Mouse (Mus musculus): ENCODE results near the gene Sclt1. TPM values are rescaled to one million over a fixed set of nuclear protein-coding genes. Genes with fewer than 3 reads are reported as not detected.
A peak's percentile ranks its signal among the peaks of the same experiment; 100 is the strongest.

Sclt1 gene
- polyA plus RNA-seq, 1 experiment from 2014 or later, result 10.6 TPM

- Histone ChIP-seq H3K9ac (ENCODE audit: low read depth, low read length) (no peak overlapping the region), H3K27me3 (replicated peaks; ENCODE audit: control insufficient read depth, insufficient read depth, low read length) (no peaks in the 10 kb centered on the region), H3K27ac (ENCODE audit: low read length) (no peak overlapping the region), H3K9me3 (ENCODE audit: control insufficient read depth, low read length) (no peaks in the 10 kb centered on the region), H3K4me3 (ENCODE audit: low read length) (no peak overlapping the region), H3K4me2 (ENCODE audit: low read depth, low read length) (no peak overlapping the region), H3K36me3 (ENCODE audit: control insufficient read depth, insufficient read depth, low read length) (peaks cover 2% of the 10 kb centered on the region; the same call in 1 of the 2 replicates), H3K4me1 (ENCODE audit: control insufficient read depth, insufficient read depth, low read length) (peaks cover 36% of the 10 kb centered on the region)
- 90% methylated on average over 14 of the region's 14 CpGs for WGBS
- ATAC-seq, result no peak
Measured at GRCm38 (mm10) chr3:41591651-41592170, 150.6 kb downstream of the Sclt1 start.

GRCm38 (mm10) chr3:41590695-41591559 is 151.4 kb downstream of the Sclt1 start:
- peaks cover 39% of the 10 kb centered on the region for H3K4me1 ChIP-seq (ENCODE audit: control insufficient read depth, insufficient read depth, low read length)
- ATAC-seq, result peak; percentile 52
- no peak overlapping the region for H3K9ac ChIP-seq (ENCODE audit: low read depth, low read length)
- 76% methylated on average over 20 of the region's 20 CpGs for whole genome bisulfite sequencing
- H3K9me3 ChIP-seq (ENCODE audit: control insufficient read depth, low read length), result no peaks in the 10 kb centered on the region
- H3K27me3 ChIP-seq (replicated peaks; ENCODE audit: control insufficient read depth, insufficient read depth, low read length), result no peaks in the 10 kb centered on the region
- peaks cover 2% of the 10 kb centered on the region; the same call in 1 of the 2 replicates for H3K36me3 ChIP-seq (ENCODE audit: control insufficient read depth, insufficient read depth, low read length)
- H3K27ac ChIP-seq (ENCODE audit: low read length), result peak overlapping the region; percentile 45; the same call in 1 of the 2 replicates
- H3K4me3 ChIP-seq (ENCODE audit: low read length), result no peak overlapping the region
- H3K4me2 ChIP-seq (ENCODE audit: low read depth, low read length), result no peak overlapping the region

- Histone ChIP-seq H3K9ac (ENCODE audit: low read depth, low read length) (no peak overlapping the region), H3K4me2 (ENCODE audit: low read depth, low read length) (no peak overlapping the region), H3K9me3 (ENCODE audit: control insufficient read depth, low read length) (no peaks in the 10 kb centered on the region), H3K36me3 (ENCODE audit: control insufficient read depth, insufficient read depth, low read length) (peaks cover 2% of the 10 kb centered on the region; the same call in 1 of the 2 replicates), H3K27ac (ENCODE audit: low read length) (peak overlapping the region; percentile 45; the same call in 1 of the 2 replicates), H3K4me3 (ENCODE audit: low read length) (no peak overlapping the region), H3K4me1 (ENCODE audit: control insufficient read depth, insufficient read depth, low read length) (peaks cover 39% of the 10 kb centered on the region), H3K27me3 (replicated peaks; ENCODE audit: control insufficient read depth, insufficient read depth, low read length) (no peaks in the 10 kb centered on the region)
- WGBS, result 74% methylated on average over 4 of the region's 4 CpGs
- no peak for ATAC-seq
Measured at GRCm38 (mm10) chr3:41589988-41590387, 152.3 kb downstream of the Sclt1 start.

GRCm38 (mm10) chr3:41589246-41589914 is 152.9 kb downstream of the Sclt1 start:
- Histone ChIP-seq H3K27me3 (replicated peaks; ENCODE audit: control insufficient read depth, insufficient read depth, low read length) (no peaks in the 10 kb centered on the region), H3K27ac (ENCODE audit: low read length) (0 out of 2 replicates have a peak overlapping the region, but pooled peaks have one; percentile 45), H3K4me1 (ENCODE audit: control insufficient read depth, insufficient read depth, low read length) (peaks cover 36% of the 10 kb centered on the region), H3K9me3 (ENCODE audit: control insufficient read depth, low read length) (no peaks in the 10 kb centered on the region), H3K9ac (ENCODE audit: low read depth, low read length) (peak overlapping the region; percentile 21), H3K36me3 (ENCODE audit: control insufficient read depth, insufficient read depth, low read length) (peaks cover 2% of the 10 kb centered on the region; the same call in 1 of the 2 replicates), H3K4me2 (ENCODE audit: low read depth, low read length) (no peak overlapping the region), H3K4me3 (ENCODE audit: low read length) (no peak overlapping the region)
- 77% methylated on average over 19 of the region's 19 CpGs for WGBS
- no peak for ATAC-seq

- peak overlapping the region; percentile 20 for H3K4me2 ChIP-seq (ENCODE audit: low read depth, low read length)
- ATAC-seq, result peak; percentile 46
Measured at GRCm38 (mm10) chr3:41588495-41588894, 153.8 kb downstream of the Sclt1 start.

GRCm38 (mm10) chr3:41587588-41587987 is 154.7 kb downstream of the Sclt1 start:
- ATAC-seq, result peak; percentile 51
- H3K36me3 ChIP-seq (ENCODE audit: control insufficient read depth, insufficient read depth, low read length), result 0 out of 2 replicates have a peak, but pooled peaks cover 2% of the 10 kb centered on the region
- H3K27me3 ChIP-seq (replicated peaks; ENCODE audit: control insufficient read depth, insufficient read depth, low read length), result no peaks in the 10 kb centered on the region
- peak overlapping the region; percentile 84 for H3K27ac ChIP-seq (ENCODE audit: low read length)
- H3K4me2 ChIP-seq (ENCODE audit: low read depth, low read length), result no peak overlapping the region; the same call in 1 of the 2 replicates
- 52% methylated on average over 6 of the region's 6 CpGs for WGBS
- no peaks in the 10 kb centered on the region for H3K9me3 ChIP-seq (ENCODE audit: control insufficient read depth, low read length)
- H3K9ac ChIP-seq (ENCODE audit: low read depth, low read length), result 0 out of 2 replicates have a peak overlapping the region, but pooled peaks have one; percentile 6
- H3K4me3 ChIP-seq (ENCODE audit: low read length), result no peak overlapping the region
- H3K4me1 ChIP-seq (ENCODE audit: control insufficient read depth, insufficient read depth, low read length), result peaks cover 40% of the 10 kb centered on the region

More at GRCm38 (mm10) chr3:41588495-41588894, 153.8 kb downstream of the Sclt1 start:
- no peaks in the 10 kb centered on the region for H3K27me3 ChIP-seq (replicated peaks; ENCODE audit: control insufficient read depth, insufficient read depth, low read length)
- H3K27ac ChIP-seq (ENCODE audit: low read length), result peak overlapping the region; percentile 84
- H3K9ac ChIP-seq (ENCODE audit: low read depth, low read length), result no peak overlapping the region; the same call in 1 of the 2 replicates
- 67% methylated on average over 8 of the region's 8 CpGs for WGBS
- 0 out of 2 replicates have a peak, but pooled peaks cover 2% of the 10 kb centered on the region for H3K36me3 ChIP-seq (ENCODE audit: control insufficient read depth, insufficient read depth, low read length)
- H3K4me3 ChIP-seq (ENCODE audit: low read length), result no peak overlapping the region
- H3K4me1 ChIP-seq (ENCODE audit: control insufficient read depth, insufficient read depth, low read length), result peaks cover 36% of the 10 kb centered on the region
- no peaks in the 10 kb centered on the region for H3K9me3 ChIP-seq (ENCODE audit: control insufficient read depth, low read length)

- H3K36me3 ChIP-seq (ENCODE audit: control insufficient read depth, insufficient read depth, low read length), result 0 out of 2 replicates have a peak, but pooled peaks cover 2% of the 10 kb centered on the region
- peak; percentile 14; the same call in 1 of the 2 replicates for ATAC-seq
- no peaks in the 10 kb centered on the region for H3K9me3 ChIP-seq (ENCODE audit: control insufficient read depth, low read length)
- no peak overlapping the region for H3K4me3 ChIP-seq (ENCODE audit: low read length)
- H3K4me1 ChIP-seq (ENCODE audit: control insufficient read depth, insufficient read depth, low read length), result peaks cover 47% of the 10 kb centered on the region
- H3K4me2 ChIP-seq (ENCODE audit: low read depth, low read length), result no peak overlapping the region
- H3K9ac ChIP-seq (ENCODE audit: low read depth, low read length), result 0 out of 2 replicates have a peak overlapping the region, but pooled peaks have one; percentile 6
- 70% methylated on average over 7 of the region's 7 CpGs for WGBS
- H3K27ac ChIP-seq (ENCODE audit: low read length), result peak overlapping the region; percentile 84
- H3K27me3 ChIP-seq (replicated peaks; ENCODE audit: control insufficient read depth, insufficient read depth, low read length), result no peaks in the 10 kb centered on the region
Measured at GRCm38 (mm10) chr3:41586917-41587316, 155.4 kb downstream of the Sclt1 start.

- Histone ChIP-seq H3K4me1 (ENCODE audit: control insufficient read depth, insufficient read depth, low read length) (peaks cover 48% of the 10 kb centered on the region), H3K27me3 (replicated peaks; ENCODE audit: control insufficient read depth, insufficient read depth, low read length) (no peaks in the 10 kb centered on the region), H3K36me3 (ENCODE audit: control insufficient read depth, insufficient read depth, low read length) (0 out of 2 replicates have a peak, but pooled peaks cover 2% of the 10 kb centered on the region), H3K9ac (ENCODE audit: low read depth, low read length) (no peak overlapping the region), H3K4me3 (ENCODE audit: low read length) (no peak overlapping the region), H3K4me2 (ENCODE audit: low read depth, low read length) (no peak overlapping the region), H3K9me3 (ENCODE audit: control insufficient read depth, low read length) (no peaks in the 10 kb centered on the region), H3K27ac (ENCODE audit: low read length) (no peak overlapping the region)
- no peak for ATAC-seq
- WGBS, result 63% methylated on average over 6 of the region's 6 CpGs
Measured at GRCm38 (mm10) chr3:41586330-41586729, 156.0 kb downstream of the Sclt1 start.

- 85% methylated on average over 5 of the region's 5 CpGs for WGBS
- no peaks in the 10 kb centered on the region for H3K9me3 ChIP-seq (ENCODE audit: control insufficient read depth, low read length)
- H3K9ac ChIP-seq (ENCODE audit: low read depth, low read length), result no peak overlapping the region
- no peak overlapping the region for H3K4me3 ChIP-seq (ENCODE audit: low read length)
- H3K4me2 ChIP-seq (ENCODE audit: low read depth, low read length), result no peak overlapping the region
- 0 out of 2 replicates have a peak, but pooled peaks cover 2% of the 10 kb centered on the region for H3K36me3 ChIP-seq (ENCODE audit: control insufficient read depth, insufficient read depth, low read length)
- no peak for ATAC-seq
- no peaks in the 10 kb centered on the region for H3K27me3 ChIP-seq (replicated peaks; ENCODE audit: control insufficient read depth, insufficient read depth, low read length)
- H3K4me1 ChIP-seq (ENCODE audit: control insufficient read depth, insufficient read depth, low read length), result peaks cover 51% of the 10 kb centered on the region
- no peak overlapping the region for H3K27ac ChIP-seq (ENCODE audit: low read length)
Measured at GRCm38 (mm10) chr3:41585548-41585947, 156.8 kb downstream of the Sclt1 start.

All from intestine, embryonic 16.5 days (tissue).